Mouse (Mus musculus): ENCODE results near the gene Arhgef11.

Arhgef11 gene

GRCm38 (mm10) chr3:87718525-87718924 lies 101.2 kb downstream of the Arhgef11 start:
- DNase-seq, result no peak

GRCm38 (mm10) chr3:87724556-87724955 lies 107.2 kb downstream of the Arhgef11 start:
- DNase-seq, result no peak

GRCm38 (mm10) chr3:87725396-87726160 lies 108.2 kb downstream of the Arhgef11 start:
- no peak for DNase-seq

- DNase-seq, result no peak
Measured at GRCm38 (mm10) chr3:87726191-87726590, 108.8 kb downstream of the Arhgef11 start.

- no peak for DNase-seq
Measured at GRCm38 (mm10) chr3:87728696-87729095, 111.3 kb downstream of the Arhgef11 start.

- no peak for DNase-seq
Measured at GRCm38 (mm10) chr3:87733098-87733497, 115.7 kb downstream of the Arhgef11 start.

- DNase-seq, result no peak
Measured at GRCm38 (mm10) chr3:87733984-87734761, 116.8 kb downstream of the Arhgef11 start.

- DNase-seq, result no peak
Measured at GRCm38 (mm10) chr3:87735335-87735734, 118.0 kb downstream of the Arhgef11 start.

- DNase-seq, result no peak
Measured at GRCm38 (mm10) chr3:87738906-87739305, 121.5 kb downstream of the Arhgef11 start.

GRCm38 (mm10) chr3:87742013-87742412 lies 124.7 kb downstream of the Arhgef11 start:
- no peak for DNase-seq

GRCm38 (mm10) chr3:87742735-87743134 lies 125.4 kb downstream of the Arhgef11 start:
- peak; percentile 45 to 55 for DNase-seq

- DNase-seq, result no peak
Measured at GRCm38 (mm10) chr3:87743927-87744326, 126.6 kb downstream of the Arhgef11 start.

GRCm38 (mm10) chr3:87745036-87745659 lies 127.8 kb downstream of the Arhgef11 start:
- no peak for DNase-seq

GRCm38 (mm10) chr3:87748431-87748830 lies 131.1 kb downstream of the Arhgef11 start, which contains the start of gene Lrrc71:
Gene Lrrc71, minus strand, starts transcription at chr3:87748625.
- DNase-seq, result no peak

GRCm38 (mm10) chr3:87749036-87749435 lies 131.7 kb downstream of the Arhgef11 start:
- DNase-seq, result peak in 1 of 2 experiments; percentile 25

- DNase-seq, result no peak
Measured at GRCm38 (mm10) chr3:87749977-87750376, 132.6 kb downstream of the Arhgef11 start.

GRCm38 (mm10) chr3:87752567-87752966 lies 135.2 kb downstream of the Arhgef11 start:
- no peak for DNase-seq

- no peak for DNase-seq
Measured at GRCm38 (mm10) chr3:87753829-87754228, 136.5 kb downstream of the Arhgef11 start.

- peak; percentile 54 to 59 for DNase-seq
Measured at GRCm38 (mm10) chr3:87755964-87756363, 138.6 kb downstream of the Arhgef11 start.

GRCm38 (mm10) chr3:87756488-87756887 lies 139.1 kb downstream of the Arhgef11 start:
- DNase-seq, result no peak

- DNase-seq, result no peak
Measured at GRCm38 (mm10) chr3:87758641-87759040, 141.3 kb downstream of the Arhgef11 start.

- DNase-seq, result no peak
Measured at GRCm38 (mm10) chr3:87761408-87762375, 144.3 kb downstream of the Arhgef11 start.

Measured in thymus, adult 18-20 months (tissue).